Mouse (Mus musculus) stomach, postnatal 0 days (tissue): ENCODE measurements at regions not wholly inside any gene's neighbourhood (a gene's known extent, or its start where the extent isn't known, plus 50 kb on each side); places are given as distances from the start of the nearest gene placed in this dataset.

ENCODE experiments used
- CTCF ChIP-seq: IDR thresholded peaks from 2 replicates; pipeline ENCODE4 v1.5.1; 2016; ENCODE audit warnings: antibody characterized with exemption, low read depth, mild to moderate bottlenecking, moderate library complexity
- EP300 ChIP-seq: optimal IDR thresholded peaks from 2 replicates; pipeline ENCODE3; 2016; ENCODE audit warnings: antibody characterized with exemption

GRCm38 (mm10) chr10:125035631-125036030, 353.6 kb downstream of the Slc16a7 start:
- TF ChIP-seq CTCF: no peak
- no peak for TF ChIP-seq EP300
